Mouse (Mus musculus): Measurements from ENCODE around the gene Akt1. TPM values are rescaled to one million over a fixed set of nuclear protein-coding genes. Genes with fewer than 3 reads are reported as not detected.

Gene Akt1
- polyA plus RNA-seq, 1 experiment from 2014 or later = 64.5 TPM

GRCm38 (mm10) chr12:112678555-112679026, 3.9 kb upstream of the Akt1 start, which contains the start of gene Zbtb42:
TSS of gene Zbtb42 (plus strand) at chr12:112678828.
- 0 out of 2 replicates have a peak within 1 kb of the TSS, but pooled peaks have one; percentile 40 for H3K27ac ChIP-seq

GRCm38 (mm10) chr12:112677943-112678554, 3.4 kb upstream of the Akt1 start:
- Histone ChIP-seq H3K9ac (peak overlapping the region; percentile 75), H3K27me3 (peaks cover 50% of the 10 kb centered on the region), H3K36me3 (no peaks in the 10 kb centered on the region), H3K27ac (0 out of 2 replicates have a peak overlapping the region, but pooled peaks have one; percentile 40), H3K9me3 (no peaks in the 10 kb centered on the region), H3K4me3 (peak overlapping the region; percentile 53), H3K4me2 (peak overlapping the region; percentile 89), H3K4me1 (replicated peaks) (peaks cover 62% of the 10 kb centered on the region)
- 19% methylated on average over 19 of the region's 19 CpGs for WGBS
- ATAC-seq (ENCODE audit: low FRiP score) = no peak

More at GRCm38 (mm10) chr12:112678555-112679026, 3.9 kb upstream of the Akt1 start, which contains the start of gene Zbtb42:
- Histone ChIP-seq H3K9ac (peak within 1 kb of the TSS; percentile 75), H3K4me1 (replicated peaks) (peaks cover 65% of the 10 kb centered on the region), H3K4me2 (peak within 1 kb of the TSS; percentile 89), H3K36me3 (no peaks in the 10 kb centered on the region), H3K27me3 (peaks cover 53% of the 10 kb centered on the region), H3K4me3 (peak within 1 kb of the TSS; percentile 53), H3K9me3 (no peaks in the 10 kb centered on the region)
- WGBS = under 1% methylated on average over 44 of the region's 60 CpGs
- ATAC-seq (ENCODE audit: low FRiP score) = no peak

DNA sequence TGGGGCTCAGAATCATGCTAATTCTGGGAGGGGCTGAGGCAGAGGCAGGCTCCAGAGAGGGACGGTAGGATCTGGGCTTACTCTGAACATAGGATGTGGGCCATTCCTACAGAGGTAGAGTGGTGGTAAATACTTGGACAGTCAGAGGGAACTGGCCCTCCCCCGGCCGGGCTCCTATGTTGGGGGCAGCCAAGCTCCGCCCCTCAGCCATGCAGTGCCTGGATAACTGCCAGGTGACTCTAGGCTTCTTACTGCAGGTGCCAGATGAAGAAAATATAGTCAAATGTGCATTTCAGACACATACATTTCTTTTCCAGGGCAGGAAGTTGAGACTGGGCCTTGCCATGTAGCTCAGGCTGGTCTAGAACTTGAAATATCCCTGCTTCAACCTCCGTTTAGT, 2.4 kb upstream of the Akt1 start:
- ATAC-seq (ENCODE audit: low FRiP score) = no peak
- Histone ChIP-seq H3K27ac (no peak overlapping the region), H3K4me2 (no peak overlapping the region), H3K36me3 (no peaks in the 10 kb centered on the region), H3K4me1 (replicated peaks) (peaks cover 71% of the 10 kb centered on the region), H3K9me3 (no peaks in the 10 kb centered on the region), H3K4me3 (no peak overlapping the region), H3K9ac (no peak overlapping the region), H3K27me3 (peaks cover 49% of the 10 kb centered on the region)
- WGBS = 63% methylated on average over 5 of the region's 5 CpGs

DNA sequence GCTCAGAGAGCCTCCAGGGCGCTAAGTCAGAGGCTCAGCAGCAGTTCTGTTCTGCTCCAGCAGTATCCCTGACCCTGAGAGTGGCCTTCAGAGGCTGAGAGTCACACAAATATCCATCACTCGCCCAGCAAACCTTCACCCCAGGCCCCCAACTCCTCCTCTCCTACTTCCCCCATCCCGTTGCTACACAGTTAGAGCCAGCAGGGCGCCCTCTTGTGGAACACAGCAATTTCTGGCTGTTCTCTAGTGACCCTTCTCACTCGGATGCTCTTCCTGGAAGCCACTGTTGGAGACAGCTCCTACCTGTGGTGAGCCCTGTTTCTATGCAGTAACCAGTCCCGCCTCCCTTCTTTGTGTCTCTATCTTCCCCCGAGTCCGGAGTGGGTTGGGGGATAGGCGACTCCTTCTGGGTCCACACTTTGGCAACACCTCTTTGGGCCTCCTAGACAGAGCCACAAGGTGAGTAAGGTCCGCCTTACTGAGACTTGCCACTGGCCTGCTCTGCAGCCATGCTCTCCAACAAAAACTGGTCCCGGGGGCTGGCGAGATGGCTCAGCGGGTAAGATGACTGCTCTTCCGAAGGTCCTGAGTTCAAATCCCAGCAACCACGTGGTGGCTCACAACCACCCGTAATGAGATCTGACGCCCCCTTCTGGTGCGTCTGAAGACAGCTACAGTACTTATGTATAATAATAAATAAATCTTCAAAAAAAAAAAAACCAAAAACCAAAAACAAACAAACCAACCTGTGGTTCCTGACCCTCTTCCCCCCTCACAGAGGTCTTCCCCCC, 756 bp upstream of the Akt1 start:
- peak; percentile 45 for ATAC-seq (ENCODE audit: low FRiP score)
- Histone ChIP-seq H3K4me2 (peak overlapping the region; percentile 93), H3K4me1 (replicated peaks) (peaks cover 81% of the 10 kb centered on the region), H3K36me3 (peaks cover 10% of the 10 kb centered on the region), H3K9me3 (no peaks in the 10 kb centered on the region), H3K27ac (peak overlapping the region; percentile 96), H3K4me3 (peak overlapping the region; percentile 97), H3K27me3 (peaks cover 35% of the 10 kb centered on the region), H3K9ac (peak overlapping the region; percentile 100; the same call in 1 of the 2 replicates)
- 15% methylated on average over 18 of the region's 18 CpGs for WGBS

- Histone ChIP-seq H3K27me3 (peaks cover 17% of the 10 kb centered on the region), H3K36me3 (peaks cover 28% of the 10 kb centered on the region), H3K4me2 (peak overlapping the region; percentile 93), H3K4me3 (peak overlapping the region; percentile 97), H3K9me3 (no peaks in the 10 kb centered on the region), H3K4me1 (replicated peaks) (peaks cover 83% of the 10 kb centered on the region), H3K9ac (peak overlapping the region; percentile 100), H3K27ac (peak overlapping the region; percentile 96)
- 0% methylated on average over 52 of the region's 68 CpGs for WGBS
- ATAC-seq (ENCODE audit: low FRiP score) = peak; percentile 0; the same call in 1 of the 2 replicates
Measured at GRCm38 (mm10) chr12:112673576-112674091, 1.1 kb downstream of the Akt1 start.

DNA sequence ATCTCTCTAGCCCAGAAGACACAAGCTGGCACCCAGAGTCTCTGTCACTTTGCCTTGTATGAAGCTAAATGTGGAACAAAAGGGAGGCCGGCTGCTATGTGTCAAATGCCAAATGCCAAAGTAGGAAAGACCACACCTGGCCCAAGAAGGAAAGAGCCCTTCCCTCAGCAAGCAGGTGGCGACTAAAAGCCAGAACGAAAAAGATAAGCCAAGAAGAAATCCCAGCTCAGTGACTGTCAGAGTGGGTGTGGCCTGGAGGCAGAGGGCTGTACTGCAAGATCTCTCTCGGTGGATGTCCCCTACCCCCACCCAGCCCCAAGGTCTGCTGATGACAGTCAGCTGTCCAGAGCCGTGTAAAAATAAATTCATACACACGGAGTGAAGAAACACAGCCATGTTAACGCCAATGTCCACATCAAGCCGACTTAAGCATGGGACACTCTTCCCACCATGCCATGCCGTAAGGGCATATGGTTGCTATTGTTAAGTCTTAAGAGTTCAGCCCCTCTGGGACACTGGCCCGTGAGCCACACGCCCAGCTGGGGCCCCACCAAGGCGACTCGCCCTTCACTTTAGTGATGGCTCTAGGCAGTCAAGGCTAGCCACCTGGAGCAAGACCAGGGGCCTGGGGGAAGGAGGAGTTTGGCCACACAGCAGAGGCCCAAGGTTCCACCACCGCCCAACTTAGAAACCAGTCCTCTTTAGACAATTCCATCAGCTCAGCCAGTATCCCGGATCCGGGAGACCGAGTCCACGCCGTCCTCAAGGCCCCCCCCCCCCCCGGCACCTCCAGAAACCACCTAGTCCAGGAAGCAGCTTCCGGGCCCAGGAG, 1.7 kb downstream of the Akt1 start:
- WGBS = 3% methylated on average over 21 of the region's 21 CpGs
- Histone ChIP-seq H3K36me3 (peaks cover 35% of the 10 kb centered on the region), H3K4me3 (peak overlapping the region; percentile 97), H3K27me3 (peaks cover 10% of the 10 kb centered on the region), H3K4me2 (peak overlapping the region; percentile 93), H3K27ac (peak overlapping the region; percentile 96), H3K9ac (peak overlapping the region; percentile 100), H3K4me1 (replicated peaks) (peaks cover 83% of the 10 kb centered on the region), H3K9me3 (no peaks in the 10 kb centered on the region)
- peak; percentile 18 for ATAC-seq (ENCODE audit: low FRiP score)

DNA sequence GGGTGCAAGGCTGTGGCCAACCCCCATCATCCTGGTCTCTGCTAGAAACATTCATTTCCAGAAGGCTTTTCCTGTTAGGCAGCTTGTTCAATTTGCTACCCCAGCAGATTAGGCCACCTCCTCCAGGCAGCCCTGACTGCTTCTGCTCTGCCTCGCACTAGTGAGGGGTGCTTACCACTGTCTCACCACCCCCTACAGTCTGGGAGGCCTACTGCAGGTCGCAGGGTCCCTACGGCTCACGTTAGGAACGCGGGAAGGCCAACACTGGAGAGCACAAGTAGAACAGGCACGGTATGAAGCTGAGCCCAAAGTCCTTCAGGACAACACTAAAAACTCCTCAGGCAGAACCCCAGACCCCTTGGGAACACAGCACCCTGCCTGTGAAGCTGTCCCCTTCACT, 2.8 kb downstream of the Akt1 start:
- Histone ChIP-seq H3K4me3 (peak overlapping the region; percentile 97), H3K9me3 (no peaks in the 10 kb centered on the region), H3K27me3 (no peaks in the 10 kb centered on the region), H3K36me3 (peaks cover 43% of the 10 kb centered on the region), H3K4me1 (replicated peaks) (peaks cover 84% of the 10 kb centered on the region), H3K27ac (peak overlapping the region; percentile 96), H3K9ac (peak overlapping the region; percentile 100), H3K4me2 (peak overlapping the region; percentile 93)
- 85% methylated on average over 7 of the region's 7 CpGs for WGBS
- no peak for ATAC-seq (ENCODE audit: low FRiP score)

DNA sequence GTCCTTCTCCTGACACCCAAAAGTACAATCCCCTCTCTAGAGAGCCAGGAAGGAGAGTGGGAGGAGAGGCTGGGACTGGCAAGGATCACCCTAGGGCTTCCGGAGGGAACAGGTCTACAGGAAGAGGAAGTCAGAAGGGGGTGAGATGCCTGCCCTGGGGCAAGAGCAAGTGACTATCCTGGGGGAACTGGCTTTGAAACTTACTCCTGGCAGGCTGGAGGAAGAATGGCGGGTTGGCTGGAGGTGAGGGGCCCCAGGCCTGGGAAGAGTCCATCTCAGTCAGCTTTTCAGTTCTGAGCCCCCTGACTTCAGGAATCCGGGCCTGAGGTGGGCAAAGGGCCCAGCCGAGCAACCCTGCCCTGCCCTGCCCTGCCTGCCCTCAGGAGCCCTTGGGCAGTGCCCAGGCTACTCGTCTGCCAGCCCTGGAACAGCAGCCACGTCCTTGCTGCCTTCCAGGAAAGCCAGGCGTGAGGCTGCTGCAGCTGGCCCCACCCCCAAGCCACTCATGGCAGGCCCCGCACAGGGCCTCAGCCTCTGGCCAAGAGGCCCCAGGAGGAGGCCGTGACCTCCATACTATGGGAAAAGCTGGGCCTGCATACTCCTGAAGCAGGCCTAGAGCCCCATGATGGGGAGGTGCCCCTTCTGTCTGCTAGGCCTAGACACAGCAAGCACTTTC, 3.8 kb downstream of the Akt1 start:
- Histone ChIP-seq H3K27ac (peak overlapping the region; percentile 96; the same call in 1 of the 2 replicates), H3K36me3 (peaks cover 46% of the 10 kb centered on the region), H3K4me3 (peak overlapping the region; percentile 97; the same call in 1 of the 2 replicates), H3K4me2 (peak overlapping the region; percentile 93), H3K4me1 (replicated peaks) (peaks cover 90% of the 10 kb centered on the region), H3K9me3 (no peaks in the 10 kb centered on the region), H3K27me3 (no peaks in the 10 kb centered on the region), H3K9ac (peak overlapping the region; percentile 100; the same call in 1 of the 2 replicates)
- WGBS = 49% methylated on average over 9 of the region's 9 CpGs
- ATAC-seq (ENCODE audit: low FRiP score) = no peak

GRCm38 (mm10) chr12:112667619-112668297, 6.9 kb downstream of the Akt1 start:
- Histone ChIP-seq H3K9ac (peak overlapping the region; percentile 58), H3K4me1 (replicated peaks) (peaks cover 100% of the 10 kb centered on the region), H3K27me3 (no peaks in the 10 kb centered on the region), H3K9me3 (no peaks in the 10 kb centered on the region), H3K36me3 (peaks cover 49% of the 10 kb centered on the region), H3K4me2 (no peak overlapping the region), H3K4me3 (no peak overlapping the region), H3K27ac (peak overlapping the region; percentile 95)
- 83% methylated on average over 10 of the region's 10 CpGs for WGBS
- ATAC-seq (ENCODE audit: low FRiP score) = no peak

DNA sequence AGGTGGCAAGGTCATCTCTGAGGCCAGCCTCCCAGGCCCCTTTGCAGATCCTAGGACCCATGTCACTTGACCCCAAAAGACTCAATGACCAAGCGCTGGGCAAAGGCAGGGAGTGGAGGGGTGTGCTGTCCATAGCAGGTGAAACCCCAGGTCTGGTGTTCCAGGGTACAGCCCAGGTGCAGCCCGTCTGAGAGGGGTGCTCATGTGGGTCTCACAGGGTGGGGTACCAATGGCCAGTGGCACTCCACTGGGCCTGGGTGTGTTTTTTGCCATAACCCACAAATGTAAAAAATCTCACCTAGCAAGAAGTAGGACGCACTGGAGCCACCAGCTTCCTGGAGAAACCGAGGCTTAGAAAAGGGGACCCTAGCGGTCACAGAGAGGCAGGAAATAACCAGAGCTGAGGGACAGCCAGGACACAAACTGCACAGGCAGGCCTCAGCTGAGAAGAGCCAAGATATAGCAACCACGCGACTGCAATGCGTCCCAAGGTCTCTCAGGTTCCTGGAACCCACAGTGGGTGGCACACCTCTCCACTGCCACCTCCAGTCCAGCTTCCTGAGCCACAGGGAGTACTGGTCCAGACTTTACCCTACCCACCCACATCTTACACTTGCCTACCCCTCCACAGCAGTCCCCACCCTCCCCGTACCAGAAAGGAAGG, 8.7 kb downstream of the Akt1 start:
- H3K27me3 ChIP-seq = no peaks in the 10 kb centered on the region
- WGBS = 86% methylated on average over 9 of the region's 9 CpGs
- H3K36me3 ChIP-seq = peaks cover 58% of the 10 kb centered on the region
- ATAC-seq (ENCODE audit: low FRiP score) = no peak
- peak overlapping the region; percentile 58 for H3K9ac ChIP-seq
- H3K4me3 ChIP-seq = no peak overlapping the region
- H3K4me1 ChIP-seq (replicated peaks) = peaks cover 100% of the 10 kb centered on the region
- no peaks in the 10 kb centered on the region for H3K9me3 ChIP-seq
- H3K27ac ChIP-seq = peak overlapping the region; percentile 95
- H3K4me2 ChIP-seq = no peak overlapping the region; the same call in 1 of the 2 replicates
